Mouse (Mus musculus): ENCODE data around the gene Nav2.

DNA sequence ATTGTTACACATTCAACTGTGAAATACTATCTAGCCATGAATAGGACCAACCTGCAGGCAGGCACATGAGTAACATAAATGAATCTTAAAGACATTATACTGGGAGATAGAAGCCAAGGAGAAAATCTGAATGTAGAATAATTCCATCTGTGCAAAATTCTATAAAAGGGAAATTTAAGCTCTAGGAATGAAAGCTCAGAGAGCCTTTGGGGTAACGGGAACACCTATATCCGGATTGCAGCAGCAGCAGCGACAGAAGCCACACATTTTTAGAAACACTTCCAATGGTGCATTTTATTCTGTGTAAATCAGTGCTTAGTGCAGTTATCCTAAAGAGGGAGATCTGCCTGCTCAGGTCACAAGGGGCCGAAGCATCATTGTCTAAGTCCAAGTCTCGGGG lies 280.8 kb downstream of the Nav2 start:
- TF ChIP-seq MYOD1 (IDR thresholded peaks at IDR 0.05; ENCODE audit: control insufficient read depth in 1 of 3, insufficient read length in 2 of 3, low read depth in 2 of 3), result no peak
- TF ChIP-seq POLR2AphosphoS2 (IDR thresholded peaks at IDR 0.05; ENCODE audit: insufficient read length, low read depth), result no peak
